Mouse (Mus musculus): ENCODE data around the gene Zcchc13.
"Not testable (repeated sequence)": the region's sequence is repeated elsewhere in the genome, so short reads cannot be mapped to it uniquely, and the experiment has no call there.

Zcchc13 gene

GRCm38 (mm10) chrX:103652048-103652447 is 21.7 kb downstream of the Zcchc13 start:
- DNase-seq: no peak

DNA sequence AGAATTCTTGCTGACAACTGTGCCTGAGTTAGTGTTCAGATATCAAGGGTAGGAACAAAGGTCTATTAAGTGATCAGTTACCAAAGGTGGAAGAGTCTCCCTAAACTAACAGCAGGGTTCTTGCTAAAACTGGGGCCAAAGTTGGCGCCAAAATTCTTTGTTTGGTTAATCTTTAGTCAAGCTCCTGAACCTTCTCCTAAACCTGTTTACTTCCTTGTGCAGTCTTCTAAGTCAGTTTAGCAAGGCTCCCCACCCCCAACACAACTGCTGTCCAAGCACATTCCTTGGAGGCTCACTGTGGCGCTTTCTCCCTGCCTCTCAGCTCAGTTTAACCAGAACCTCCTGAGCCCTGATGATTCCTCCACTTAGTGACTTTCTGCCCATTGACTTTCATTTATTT is 22.6 kb downstream of the Zcchc13 start:
- no peak for DNase-seq

DNA sequence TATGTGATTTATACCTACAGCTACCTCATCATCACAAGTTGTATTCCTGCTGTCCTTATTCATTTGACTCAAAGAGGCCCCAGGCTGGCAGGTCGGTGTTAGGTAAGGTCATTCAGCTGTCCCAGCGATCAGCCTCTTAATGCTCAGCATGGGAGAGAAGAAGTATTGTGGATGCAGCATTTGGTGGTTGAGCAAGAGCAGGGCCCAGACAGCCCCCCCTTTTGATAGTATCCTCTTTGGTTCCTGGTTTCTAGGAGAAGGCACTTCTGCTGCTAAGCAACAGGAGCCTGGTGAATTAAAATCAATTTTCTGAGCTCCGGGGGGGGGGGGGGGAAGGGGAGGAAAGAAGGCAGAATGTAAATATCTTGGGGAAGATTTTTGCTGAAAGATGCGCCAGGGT is 28.6 kb downstream of the Zcchc13 start:
- DNase-seq: peak; percentile 20

- DNase-seq: not testable (repeated sequence)
These were observed 34.1 kb downstream of the Zcchc13 start for GRCm38 (mm10) chrX:103664445-103664844.

GRCm38 (mm10) chrX:103670245-103670644 is 39.9 kb downstream of the Zcchc13 start:
- no peak for DNase-seq

GRCm38 (mm10) chrX:103673761-103674160 is 43.4 kb downstream of the Zcchc13 start:
- DNase-seq: no peak

- DNase-seq: no peak
These were observed 44.3 kb downstream of the Zcchc13 start for GRCm38 (mm10) chrX:103674674-103675073.

All from layer of hippocampus, adult 9-11 months (tissue).